Mouse (Mus musculus) G1E (cell line): ENCODE measurements around the gene Polr2l.

Experiments used
- CTCF ChIP-seq: IDR thresholded peaks from 2 replicates; pipeline ENCODE4 v1.5.1; 2012; ENCODE audit warnings: low read depth, low read length, inconsistent platforms, mixed read lengths
- GATA1 ChIP-seq: IDR thresholded peaks from 2 replicates; pipeline ENCODE4 v1.6.1; 2012; ENCODE audit warnings: borderline replicate concordance, low read length, inconsistent platforms, mixed read lengths

- TF ChIP-seq CTCF (no peak), GATA1 (no peak)
Measured at GRCm38 (mm10) chr7:141464603-141465201, 10.2 kb downstream of the Polr2l start.
